Mouse (Mus musculus): ENCODE data around the gene Kcnh7.
A peak's percentile ranks its signal among the peaks of the same experiment; 100 is the strongest.
"Not testable (repeated sequence)": the region's sequence is repeated elsewhere in the genome, so short reads cannot be mapped to it uniquely, and the experiment has no call there.

Kcnh7 gene

DNA sequence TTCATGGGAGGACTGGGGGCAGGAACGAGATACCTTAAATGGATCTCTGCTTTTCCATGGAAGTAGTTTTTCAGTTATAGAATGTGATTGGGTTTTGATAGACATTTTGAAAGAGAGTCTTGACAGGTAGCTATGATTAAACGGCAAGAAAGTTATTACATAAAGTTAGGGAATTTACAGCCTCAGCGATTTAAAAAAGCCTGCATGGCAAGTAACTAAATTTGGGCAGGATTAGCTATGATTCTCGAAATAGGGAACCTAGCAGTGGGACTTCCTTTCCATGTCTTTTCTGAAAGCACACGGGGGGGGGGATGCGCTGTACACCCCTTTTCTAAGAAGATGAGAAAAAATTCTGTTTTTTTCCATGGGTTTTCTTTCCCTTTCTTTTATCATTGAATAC is 466.8 kb downstream of the Kcnh7 start:
- DNase-seq (ENCODE audit: low spot score in 2 of 2), result no peak

- no peak for DNase-seq (ENCODE audit: low spot score in 2 of 2)
Observed at GRCm38 (mm10) chr2:62715260-62715659, 468.8 kb downstream of the Kcnh7 start.

GRCm38 (mm10) chr2:62714362-62714761 is 469.7 kb downstream of the Kcnh7 start:
- not testable (repeated sequence) for DNase-seq (ENCODE audit: low spot score in 2 of 2)

DNA sequence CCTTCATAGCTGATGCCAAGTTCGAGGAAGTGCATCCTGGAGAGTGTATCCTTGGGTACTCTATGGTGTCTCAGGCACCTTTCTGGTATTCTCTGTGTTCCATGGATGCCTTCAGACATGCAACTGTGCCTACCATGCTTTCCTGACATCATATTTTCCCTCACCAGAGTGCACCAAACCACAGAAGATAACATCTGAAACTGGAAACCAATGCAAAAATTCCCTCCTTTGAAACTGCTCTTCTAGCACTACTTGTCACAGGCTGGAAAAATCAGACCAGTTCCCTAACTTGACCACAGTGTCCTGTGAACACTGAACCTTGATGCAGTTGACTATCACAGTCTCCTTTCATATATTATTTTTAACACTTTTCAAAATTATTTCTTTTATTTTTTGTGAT is 474.5 kb downstream of the Kcnh7 start:
- DNase-seq (ENCODE audit: low spot score in 2 of 2), result no peak

- no peak for DNase-seq (ENCODE audit: low spot score in 2 of 2)
Observed at GRCm38 (mm10) chr2:62706313-62706712, 477.8 kb downstream of the Kcnh7 start.

DNA sequence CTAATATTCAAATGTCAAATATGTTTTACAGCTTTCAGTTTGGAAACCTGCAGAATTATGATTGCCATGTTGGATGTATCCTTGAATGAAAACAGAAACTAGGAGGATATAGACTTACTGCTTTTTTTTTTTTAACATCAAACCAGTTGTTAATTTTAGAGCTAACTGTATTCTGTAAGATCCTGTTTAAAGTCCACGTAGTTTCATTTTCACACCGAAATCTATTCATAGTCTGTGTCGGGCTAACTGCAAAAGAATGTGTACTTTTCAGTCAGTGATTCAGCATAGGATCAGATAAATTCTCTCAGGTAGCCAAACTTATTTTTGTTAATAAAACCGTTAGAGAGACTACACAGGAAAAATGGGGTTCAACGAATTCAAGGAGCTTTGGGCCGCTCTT is 498.2 kb downstream of the Kcnh7 start:
- DNase-seq (ENCODE audit: low spot score in 2 of 2), result no peak

DNA sequence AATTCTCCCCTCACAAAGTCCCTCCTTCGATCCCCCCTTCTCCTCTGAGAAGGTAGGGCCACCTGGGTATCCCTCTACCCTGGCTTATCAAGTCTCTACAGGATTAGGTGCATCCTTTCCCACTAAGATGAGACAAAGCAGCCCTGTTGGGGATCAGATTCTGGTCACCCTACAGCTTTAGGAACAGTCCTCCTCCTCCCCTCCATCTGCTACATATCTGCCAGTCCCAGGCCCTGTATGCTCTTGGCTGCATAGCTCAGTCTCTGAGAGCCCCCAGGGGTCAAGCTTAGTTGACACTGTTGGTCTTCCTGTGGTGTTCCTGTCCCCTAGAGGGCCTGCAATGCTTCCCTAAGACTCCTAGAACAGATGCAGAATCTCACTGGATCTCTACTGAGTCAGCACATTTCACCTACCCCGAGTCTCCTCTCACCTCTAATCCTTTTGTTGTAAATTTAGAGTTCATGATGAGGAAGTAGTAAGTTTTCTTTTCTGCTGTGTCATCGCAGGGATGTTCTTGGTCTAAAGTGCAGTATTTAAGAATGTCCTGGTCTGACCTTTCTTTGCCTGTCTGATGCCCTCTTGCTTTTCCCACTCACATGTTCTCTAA is 499.0 kb downstream of the Kcnh7 start:
- DNase-seq (ENCODE audit: low spot score in 2 of 2), result no peak

DNA sequence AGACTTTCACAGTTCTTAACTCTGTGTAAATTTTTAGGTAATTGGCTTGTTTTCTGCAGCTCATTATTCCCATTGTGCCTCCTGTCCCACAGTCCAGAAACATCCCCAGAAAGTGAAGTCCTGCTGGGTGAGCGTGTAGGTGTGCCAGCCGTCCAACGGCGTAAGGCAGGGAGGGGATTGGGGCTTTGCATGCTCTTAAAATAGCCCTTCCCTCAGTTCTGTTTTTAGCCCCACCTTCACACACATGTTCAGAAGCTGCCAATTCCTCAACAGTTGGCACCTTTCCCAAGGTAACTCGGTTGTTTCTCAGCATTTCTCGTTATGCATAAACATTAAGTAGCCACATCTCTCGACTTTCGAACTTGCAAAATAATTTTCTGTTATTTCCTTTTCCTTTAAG is 502.4 kb downstream of the Kcnh7 start:
- peak in 1 of 2 experiments; percentile 28 for DNase-seq (ENCODE audit: low spot score in 2 of 2)

- DNase-seq (ENCODE audit: low spot score in 2 of 2), result no peak
Observed at GRCm38 (mm10) chr2:62672788-62673187, 511.3 kb downstream of the Kcnh7 start.

GRCm38 (mm10) chr2:62670767-62671166 is 513.3 kb downstream of the Kcnh7 start:
- no peak for DNase-seq (ENCODE audit: low spot score in 2 of 2)

GRCm38 (mm10) chr2:62670301-62670700 is 513.8 kb downstream of the Kcnh7 start:
- no peak for DNase-seq (ENCODE audit: low spot score in 2 of 2)

DNA sequence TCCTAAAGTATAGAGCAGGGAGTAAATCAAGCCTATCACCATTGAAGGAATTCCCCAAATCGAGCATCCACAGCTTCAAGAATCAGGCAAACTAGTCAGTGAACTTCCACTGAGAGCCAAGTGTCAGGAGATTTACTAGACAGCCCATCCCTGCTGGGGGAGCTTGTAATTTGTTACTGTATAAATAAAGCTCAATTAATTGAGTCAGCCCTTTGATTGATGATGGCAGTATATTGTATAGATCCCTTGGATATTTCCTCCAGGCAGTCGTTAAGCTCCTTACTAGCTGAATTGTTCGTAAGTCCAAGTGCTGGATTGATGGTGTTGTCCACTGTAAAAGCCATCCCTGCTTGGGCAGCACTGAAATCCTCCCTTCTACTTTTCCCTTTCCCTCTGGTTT is 514.2 kb downstream of the Kcnh7 start:
- DNase-seq (ENCODE audit: low spot score in 2 of 2), result no peak

GRCm38 (mm10) chr2:62665536-62665935 is 518.6 kb downstream of the Kcnh7 start:
- DNase-seq (ENCODE audit: low spot score in 2 of 2), result no peak

GRCm38 (mm10) chr2:62664839-62665238 is 519.2 kb downstream of the Kcnh7 start:
- no peak for DNase-seq (ENCODE audit: low spot score in 2 of 2)

GRCm38 (mm10) chr2:62664135-62664670 is 519.9 kb downstream of the Kcnh7 start, which contains the start of gene Gca:
Gene Gca, plus strand, starts transcription at chr2:62664285.
- DNase-seq (ENCODE audit: low spot score in 2 of 2), result peak; percentile 52 to 57

- no peak for DNase-seq (ENCODE audit: low spot score in 2 of 2)
Observed at GRCm38 (mm10) chr2:62662560-62662959, 521.5 kb downstream of the Kcnh7 start.

DNA sequence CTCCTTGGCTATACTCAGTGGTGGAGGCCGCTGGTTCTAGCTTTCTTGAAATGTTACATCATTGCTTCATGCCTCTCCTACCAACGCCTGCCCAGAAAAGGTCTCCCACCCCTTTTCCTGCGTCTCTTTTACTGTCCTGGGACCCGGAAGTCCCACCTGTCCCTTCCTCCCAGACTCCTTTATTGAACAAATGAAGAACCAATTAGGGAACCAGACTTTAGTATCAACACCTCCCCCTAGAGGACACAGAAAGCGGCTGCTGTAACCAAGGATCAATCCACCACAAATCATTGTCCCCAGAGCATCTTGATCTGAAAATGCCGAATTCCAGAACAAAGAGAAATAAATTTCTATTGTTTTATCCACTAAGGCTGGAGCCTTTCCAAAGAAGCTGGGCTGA is 523.5 kb downstream of the Kcnh7 start:
- DNase-seq (ENCODE audit: low spot score in 2 of 2), result no peak

DNA sequence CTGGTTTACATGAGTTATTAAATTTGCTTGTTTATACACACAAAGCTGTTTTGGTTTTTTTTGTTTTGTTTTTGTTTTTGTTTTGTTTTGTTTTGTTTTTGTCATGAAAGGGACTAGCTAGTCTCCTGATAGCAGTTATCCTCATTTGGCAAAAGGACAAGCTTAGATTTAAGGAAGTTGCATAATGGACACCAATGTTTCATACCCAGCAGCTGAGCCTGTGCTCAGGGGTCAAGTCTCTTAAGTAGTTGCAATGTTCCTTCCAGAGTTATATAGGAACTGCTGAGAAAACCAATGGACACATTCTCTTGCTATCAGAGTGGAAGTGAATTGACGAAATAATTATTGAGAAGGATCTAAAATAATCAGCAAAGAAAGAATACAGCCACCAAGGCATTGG is 528.0 kb downstream of the Kcnh7 start:
- no peak for DNase-seq (ENCODE audit: low spot score in 2 of 2)

DNA sequence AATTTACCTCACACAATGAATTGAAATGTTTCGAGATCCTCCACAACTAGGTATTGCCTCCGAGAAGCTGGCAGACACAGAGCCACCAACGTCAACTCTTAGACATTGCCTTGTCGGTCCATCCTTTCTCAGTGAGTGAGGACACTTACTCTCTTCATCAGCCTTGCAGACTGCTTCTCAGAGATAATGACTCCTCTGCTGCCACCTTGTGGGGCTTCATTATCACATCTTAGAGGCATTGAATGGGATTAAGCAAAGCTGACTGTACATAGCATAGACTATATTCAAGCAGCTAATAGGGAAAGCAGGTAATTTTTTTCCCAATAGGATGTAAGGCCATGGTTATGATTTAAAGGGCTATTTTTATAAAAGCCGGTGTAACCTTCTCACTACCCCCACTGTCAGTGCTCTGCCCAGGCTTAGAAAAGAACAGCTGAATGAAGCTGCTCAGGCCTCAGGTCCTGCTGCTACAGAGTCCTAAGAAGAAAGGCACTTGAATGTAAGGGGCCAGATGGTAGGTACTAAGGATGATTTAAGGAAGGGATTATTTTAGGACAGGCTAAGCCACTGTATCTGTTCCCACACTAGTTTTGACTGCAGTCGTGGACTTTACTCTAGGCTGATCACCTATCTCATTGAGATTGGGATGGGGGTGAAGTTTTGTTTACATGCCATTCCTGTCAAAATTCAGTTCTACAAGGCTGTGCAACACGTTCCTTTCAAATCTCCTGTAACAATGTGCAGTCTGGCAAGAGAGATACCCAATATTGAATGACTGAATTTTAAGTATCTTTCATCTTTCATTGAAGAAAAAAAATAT is 529.4 kb downstream of the Kcnh7 start:
- DNase-seq (ENCODE audit: low spot score in 2 of 2), result peak; percentile 36 to 60

GRCm38 (mm10) chr2:62652466-62652865 is 531.6 kb downstream of the Kcnh7 start:
- DNase-seq (ENCODE audit: low spot score in 2 of 2), result no peak

- no peak for DNase-seq (ENCODE audit: low spot score in 2 of 2)
Observed at GRCm38 (mm10) chr2:62651890-62652289, 532.2 kb downstream of the Kcnh7 start.

- no peak for DNase-seq (ENCODE audit: low spot score in 2 of 2)
Observed at GRCm38 (mm10) chr2:62646671-62647289, 537.3 kb downstream of the Kcnh7 start.
